Mouse (Mus musculus): Measurements from ENCODE around the gene Trappc12.

Trappc12 gene

GRCm38 (mm10) chr12:28690730-28691129 is 59.5 kb downstream of the Trappc12 start:
- no peak for DNase-seq (ENCODE audit: low spot score in 2 of 2)

GRCm38 (mm10) chr12:28688996-28689395 is 61.3 kb downstream of the Trappc12 start:
- DNase-seq (ENCODE audit: low spot score in 2 of 2): no peak

- DNase-seq (ENCODE audit: low spot score in 2 of 2): no peak
These were observed 63.9 kb downstream of the Trappc12 start for GRCm38 (mm10) chr12:28686199-28686879.

- DNase-seq (ENCODE audit: low spot score in 2 of 2): no peak
These were observed 64.5 kb downstream of the Trappc12 start for GRCm38 (mm10) chr12:28685771-28686170.

GRCm38 (mm10) chr12:28684674-28685073 is 65.6 kb downstream of the Trappc12 start:
- no peak for DNase-seq (ENCODE audit: low spot score in 2 of 2)

GRCm38 (mm10) chr12:28675925-28676209 is 74.4 kb downstream of the Trappc12 start:
- no peak for DNase-seq (ENCODE audit: low spot score in 2 of 2)

GRCm38 (mm10) chr12:28675121-28675924 is 74.9 kb downstream of the Trappc12 start, which contains the start of gene Adi1:
Gene Adi1 (plus strand): TSS chr12:28675231.
- DNase-seq (ENCODE audit: low spot score in 2 of 2): peak; percentile 86 to 89

GRCm38 (mm10) chr12:28674038-28674720 is 76.1 kb downstream of the Trappc12 start:
- no peak for DNase-seq (ENCODE audit: low spot score in 2 of 2)

GRCm38 (mm10) chr12:28667287-28667686 is 83.0 kb downstream of the Trappc12 start:
- DNase-seq (ENCODE audit: low spot score in 2 of 2): no peak

- DNase-seq (ENCODE audit: low spot score in 2 of 2): no peak
These were observed 83.5 kb downstream of the Trappc12 start for GRCm38 (mm10) chr12:28666734-28667133.

- no peak for DNase-seq (ENCODE audit: low spot score in 2 of 2)
These were observed 87.6 kb downstream of the Trappc12 start for GRCm38 (mm10) chr12:28662628-28663027.

GRCm38 (mm10) chr12:28649141-28650110 is 100.8 kb downstream of the Trappc12 start, which contains the start of gene Rnaseh1:
Gene Rnaseh1 (plus strand): TSS chr12:28649602.
- DNase-seq (ENCODE audit: low spot score in 2 of 2): peak; percentile 92
